ENCODE assay signal across 17 mouse cellular contexts in genomic region chrX:10575406-10575805, GRCm38 (mm10).
DNase-seq lines count a peak whose midpoint lies in the region; ATAC-seq and TF ChIP-seq lines count a peak whose summit lies in the region.
"Had no signal": no experiment of that assay in that cellular context is flagged by ENCODE, and none has a peak within 500 bp of the region (broad histone marks: within the 10 kb centered on the region; RNA-seq: fewer than 3 reads in every experiment).

No protein-coding gene starts in this region.

- no peak overlapping the region for H3K9ac ChIP-seq in embryonic facial prominence, embryonic 14.5 days (ENCODE audit: low read depth, low read length)
- no peak overlapping the region for H3K9ac ChIP-seq in lung, embryonic 15.5 days
- H3K9ac ChIP-seq in hindbrain, embryonic 16.5 days (ENCODE audit: low read depth, low read length), result no peak overlapping the region
- H3K9ac ChIP-seq: embryonic facial prominence, embryonic 12.5 days had no signal

- H3K9me3 ChIP-seq in embryonic facial prominence, embryonic 14.5 days (ENCODE audit: control insufficient read depth, low read length), result no peaks in the 10 kb centered on the region
- no peaks in the 10 kb centered on the region for H3K9me3 ChIP-seq in embryonic facial prominence, embryonic 10.5 days
- no peaks in the 10 kb centered on the region for H3K9me3 ChIP-seq in lung, embryonic 15.5 days
- no peaks in the 10 kb centered on the region for H3K9me3 ChIP-seq in hindbrain, embryonic 16.5 days (ENCODE audit: control insufficient read depth, low read length)
- H3K9me3 ChIP-seq: embryonic facial prominence, embryonic 12.5 days; forebrain, embryonic 10.5 days had no signal

- TF ChIP-seq CTCF in kidney, adult 2 months (conservative IDR thresholded peaks at IDR 0.05; ENCODE audit: insufficient read depth, insufficient read length, low read depth, low read length), result no peak

- H3K27ac ChIP-seq in embryonic facial prominence, embryonic 14.5 days (replicated peaks; ENCODE audit: low read depth, low read length), result no peak overlapping the region
- H3K27ac ChIP-seq in embryonic facial prominence, embryonic 10.5 days (replicated peaks), result no peak overlapping the region
- no peak overlapping the region for H3K27ac ChIP-seq in kidney, adult 2 months (ENCODE audit: insufficient read depth, low read depth, low read length)
- H3K27ac ChIP-seq in lung, embryonic 15.5 days, result peak overlapping the region; percentile 29; the same call in 1 of the 2 replicates
- no peak overlapping the region for H3K27ac ChIP-seq in hindbrain, embryonic 16.5 days (ENCODE audit: low read depth, low read length)
- H3K27ac ChIP-seq: embryonic facial prominence, embryonic 12.5 days; forebrain, embryonic 10.5 days; macrophage had no signal

- no peaks in the 10 kb centered on the region for H3K36me3 ChIP-seq in embryonic facial prominence, embryonic 14.5 days (ENCODE audit: control insufficient read depth, insufficient read depth, low read length)
- no peaks in the 10 kb centered on the region for H3K36me3 ChIP-seq in embryonic facial prominence, embryonic 10.5 days (replicated peaks)
- no peaks in the 10 kb centered on the region for H3K36me3 ChIP-seq in kidney, adult 2 months (ENCODE audit: control insufficient read depth, insufficient read depth, low read length)
- no peaks in the 10 kb centered on the region for H3K36me3 ChIP-seq in lung, embryonic 15.5 days
- no peaks in the 10 kb centered on the region for H3K36me3 ChIP-seq in hindbrain, embryonic 16.5 days (ENCODE audit: control insufficient read depth, insufficient read depth, low read length)
- H3K36me3 ChIP-seq: embryonic facial prominence, embryonic 12.5 days had no signal

- WGBS in embryonic facial prominence, embryonic 14.5 days, result 52% methylated on average over 2 of the region's 2 CpGs
- WGBS in embryonic facial prominence, embryonic 10.5 days, result 78% methylated on average over 2 of the region's 2 CpGs
- WGBS in kidney, adult 2 months, result 41% methylated on average over 2 of the region's 2 CpGs
- WGBS in lung, embryonic 15.5 days, result 23% methylated on average over 2 of the region's 2 CpGs
- WGBS in hindbrain, embryonic 16.5 days, result 44% methylated on average over 2 of the region's 2 CpGs

- H3K4me1 ChIP-seq in embryonic facial prominence, embryonic 14.5 days (ENCODE audit: control insufficient read depth, insufficient read depth, low read length), result 0 out of 2 replicates have a peak, but pooled peaks cover 7% of the 10 kb centered on the region
- H3K4me1 ChIP-seq in embryonic facial prominence, embryonic 10.5 days, result no peaks in the 10 kb centered on the region
- H3K4me1 ChIP-seq in kidney, adult 2 months (ENCODE audit: control insufficient read depth, insufficient read depth, low read length), result no peaks in the 10 kb centered on the region
- H3K4me1 ChIP-seq in lung, embryonic 15.5 days, result peaks cover 15% of the 10 kb centered on the region
- H3K4me1 ChIP-seq in hindbrain, embryonic 16.5 days (ENCODE audit: control insufficient read depth, insufficient read depth, low read depth, low read length), result peaks cover 2% of the 10 kb centered on the region; the same call in 1 of the 2 replicates
- H3K4me1 ChIP-seq: embryonic facial prominence, embryonic 12.5 days had no signal

- H3K4me2 ChIP-seq in embryonic facial prominence, embryonic 14.5 days (ENCODE audit: low read depth, low read length), result no peak overlapping the region
- no peak overlapping the region for H3K4me2 ChIP-seq in lung, embryonic 15.5 days
- no peak overlapping the region for H3K4me2 ChIP-seq in hindbrain, embryonic 16.5 days (ENCODE audit: low read length)
- H3K4me2 ChIP-seq: embryonic facial prominence, embryonic 12.5 days; liver, embryonic 11.5 days had no signal

- TF ChIP-seq POLR2A in kidney, adult 2 months (IDR thresholded peaks at IDR 0.05; ENCODE audit: low read depth, low read length), result no peak

- DNase-seq in embryonic facial prominence, embryonic 14.5 days (ENCODE audit: low spot score), result peak; percentile 46
- no peak for DNase-seq in embryonic facial prominence, embryonic 10.5 days (ENCODE audit: low spot score)
- DNase-seq in kidney, adult 2 months, result peak; percentile 11
- no peak for DNase-seq in kidney, adult 8-10 months
- no peak for DNase-seq in lung, adult 18-20 months
- DNase-seq in cerebellum, postnatal 10 days, result peak; percentile 59 to 65
- DNase-seq: adrenal gland, adult 8-10 months; B cell, adult 2 months; midbrain, embryonic 14.5 days; right cerebral cortex, postnatal 4 days had no signal

- no peak for ATAC-seq in embryonic facial prominence, embryonic 14.5 days (ENCODE audit: low read depth)
- ATAC-seq in lung, embryonic 15.5 days (ENCODE audit: borderline replicate concordance, extremely low read depth, low FRiP score, low TSS enrichment), result no peak
- ATAC-seq in hindbrain, embryonic 16.5 days, result no peak
- ATAC-seq: inflammation-experienced regulatory T-cells, adult 6 months had no signal

- H3K4me3 ChIP-seq in embryonic facial prominence, embryonic 14.5 days (ENCODE audit: low read depth, low read length), result no peak overlapping the region
- no peak overlapping the region for H3K4me3 ChIP-seq in embryonic facial prominence, embryonic 10.5 days
- H3K4me3 ChIP-seq in kidney, adult 2 months (ENCODE audit: insufficient read depth, low read depth, low read length), result no peak overlapping the region
- H3K4me3 ChIP-seq in lung, embryonic 15.5 days, result no peak overlapping the region
- H3K4me3 ChIP-seq in hindbrain, embryonic 16.5 days (ENCODE audit: low read length), result no peak overlapping the region
- H3K4me3 ChIP-seq: embryonic facial prominence, embryonic 12.5 days; forebrain, embryonic 10.5 days had no signal

- H3K27me3 ChIP-seq in embryonic facial prominence, embryonic 14.5 days (replicated peaks; ENCODE audit: control insufficient read depth, insufficient read depth, low read length), result no peaks in the 10 kb centered on the region
- H3K27me3 ChIP-seq in embryonic facial prominence, embryonic 10.5 days (replicated peaks; ENCODE audit: low read depth, poor library complexity, severe bottlenecking), result no peaks in the 10 kb centered on the region; the same call in 1 of the 2 replicates
- no peaks in the 10 kb centered on the region for H3K27me3 ChIP-seq in kidney, adult 2 months (replicated peaks; ENCODE audit: control insufficient read depth, insufficient read depth, low read length)
- H3K27me3 ChIP-seq in lung, embryonic 15.5 days, result no peaks in the 10 kb centered on the region
- no peaks in the 10 kb centered on the region for H3K27me3 ChIP-seq in hindbrain, embryonic 16.5 days (replicated peaks; ENCODE audit: control insufficient read depth, insufficient read depth, low read length)
- H3K27me3 ChIP-seq: embryonic facial prominence, embryonic 12.5 days had no signal

Comparison
In these comparisons a context has a peak if more than half of its experiments do, and no peak if none do; other contexts are left out.
1. DNase-seq: peak in embryonic facial prominence, embryonic 14.5 days (single experiment), kidney, adult 2 months (single experiment) and cerebellum, postnatal 10 days (2 of 2); none in embryonic facial prominence, embryonic 10.5 days (single experiment), kidney, adult 8-10 months (0 of 2) and lung, adult 18-20 months (0 of 2).